Mouse (Mus musculus) G1E (cell line): ENCODE measurements around the gene Sqor.

Source experiments
- CTCF ChIP-seq: IDR thresholded peaks from 2 replicates; pipeline ENCODE4 v1.5.1; 2012; ENCODE audit warnings: low read depth, low read length, inconsistent platforms, mixed read lengths
- GATA1 ChIP-seq: IDR thresholded peaks from 2 replicates; pipeline ENCODE4 v1.6.1; 2012; ENCODE audit warnings: borderline replicate concordance, low read length, inconsistent platforms, mixed read lengths
- POLR2AphosphoS5 ChIP-seq: IDR thresholded peaks from 2 replicates; pipeline ENCODE4 v1.6.1; 2012; ENCODE audit warnings: low read depth, low read length, inconsistent platforms; ENCODE audit not compliant: insufficient replicate concordance
- TAL1 ChIP-seq: conservative IDR thresholded peaks from 2 replicates; pipeline ENCODE4 v1.6.1; 2012; ENCODE audit warnings: low read depth, low read length, inconsistent platforms, mixed read lengths

DNA sequence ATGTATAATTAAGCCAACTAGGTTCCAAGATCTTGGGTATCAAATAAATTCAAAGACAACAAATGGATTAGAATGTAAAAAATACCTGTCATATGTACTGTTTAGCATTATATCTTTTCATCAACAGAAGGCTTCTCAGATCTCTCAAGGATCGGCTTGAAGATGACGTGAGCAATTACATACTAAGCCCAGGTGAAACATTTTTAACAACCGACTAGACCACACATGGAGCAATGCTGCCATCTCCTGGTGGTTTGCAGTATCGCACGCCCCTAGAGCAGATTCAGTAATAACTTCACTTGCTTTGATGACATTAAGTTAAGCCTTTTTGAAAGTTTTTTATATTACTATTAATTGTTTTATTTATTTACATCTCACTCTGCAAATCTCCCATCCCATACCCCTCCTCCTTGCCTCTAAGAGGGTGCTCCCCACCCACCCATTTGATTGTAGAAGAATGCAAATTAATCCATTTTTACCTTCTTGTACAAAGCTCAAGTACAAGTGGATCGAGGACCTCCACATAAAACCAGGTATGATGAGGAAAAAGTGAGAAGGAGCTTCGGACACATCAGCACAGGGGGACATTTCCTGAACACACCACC, 11.2 kb upstream of the Sqor start:
- peak; percentile 60 for TF ChIP-seq CTCF
- TF ChIP-seq TAL1: no peak
- no peak for TF ChIP-seq GATA1
- TF ChIP-seq POLR2AphosphoS5: no peak
